Mouse (Mus musculus) intestine, embryonic 16.5 days (tissue): ENCODE results near the gene Ino80b. TPM values are rescaled to one million over a fixed set of nuclear protein-coding genes. Genes with fewer than 3 reads are reported as not detected.

Experiments used
- ATAC-seq: fragments of 200-750 bp; cut with Nextera tagmentation; 2 replicates; pipeline ENCODE4 v1.8.0; 2017; ENCODE audit warnings: moderate TSS enrichment, moderate library complexity
- H3K27ac ChIP-seq: fragments of 300-500 bp; sonication (generic); 2 replicates; pipeline ENCODE4 v1.5.1; 2014; ENCODE audit warnings: mild to moderate bottlenecking, low read length
- H3K27me3 ChIP-seq: fragments of 300-500 bp; sonication (generic); replicated peaks from 2 replicates; pipeline ENCODE4 v1.6.1; 2014; ENCODE audit warnings: low read length, control low read depth, mixed read lengths; ENCODE audit not compliant: control insufficient read depth, insufficient read depth
- H3K36me3 ChIP-seq: fragments of 300-500 bp; sonication (generic); 2 replicates; pipeline ENCODE4 v1.6.1; 2014; ENCODE audit warnings: low read length, control low read depth; ENCODE audit not compliant: control insufficient read depth, insufficient read depth
- H3K4me1 ChIP-seq: fragments of 300-500 bp; sonication (generic); 2 replicates; pipeline ENCODE4 v1.6.1; 2014; ENCODE audit warnings: low read length, control low read depth, mixed read lengths; ENCODE audit not compliant: control insufficient read depth, insufficient read depth
- H3K4me2 ChIP-seq: fragments of 300-500 bp; sonication (generic); 2 replicates; pipeline ENCODE4 v1.6.1; 2014; ENCODE audit warnings: low read depth, low read length, control low read depth
- H3K4me3 ChIP-seq: fragments of 300-500 bp; sonication (generic); 2 replicates; pipeline ENCODE4 v1.5.1; 2014; ENCODE audit warnings: mild to moderate bottlenecking, low read length
- H3K9ac ChIP-seq: fragments of 300-500 bp; sonication (generic); 2 replicates; pipeline ENCODE4 v1.6.1; 2014; ENCODE audit warnings: low read depth, low read length
- H3K9me3 ChIP-seq: fragments of 300-500 bp; sonication (generic); 2 replicates; pipeline ENCODE4 v1.6.1; 2016; ENCODE audit warnings: low read length, control low read depth; ENCODE audit not compliant: control insufficient read depth
- WGBS: fragments of 180-500 bp; shearing (Covaris S2); extraction: QIAGEN DNeasy Blood & Tissue Kit; methylation state at CpG from one replicate; pipeline ENCODE4 v1.1.7; 2014; 5-methylcytosine and 5-hydroxymethylcytosine counted together
- polyA plus RNA-seq: library from polyadenylated mRNA; unstranded; fragments of >200 nt; fragmentation: Nextera tagmentation; extraction: Ambion mirVana; gene quantifications from 2 replicates; pipeline ENCODE4 v1.2.1, GENCODE M21; 2015

Gene Ino80b
- polyA plus RNA-seq, 1 experiment from 2014 or later, result 8.2 TPM

GRCm38 (mm10) chr6:83103130-83103650 is 22.0 kb downstream of the Ino80b start:
- Histone ChIP-seq H3K9ac (peak overlapping the region; percentile 88), H3K4me2 (peak overlapping the region; percentile 97), H3K4me3 (peak overlapping the region; percentile 80; the same call in 1 of the 2 replicates), H3K36me3 (no peaks in the 10 kb centered on the region), H3K27ac (0 out of 2 replicates have a peak overlapping the region, but pooled peaks have one; percentile 28), H3K4me1 (peaks cover 25% of the 10 kb centered on the region), H3K27me3 (no peaks in the 10 kb centered on the region), H3K9me3 (no peaks in the 10 kb centered on the region)
- 53% methylated on average over 11 of the region's 11 CpGs for WGBS
- 0 out of 2 replicates have a peak, but pooled peaks have one; percentile 24 for ATAC-seq

GRCm38 (mm10) chr6:83101688-83102556 is 23.3 kb downstream of the Ino80b start:
- peaks cover 18% of the 10 kb centered on the region for H3K4me1 ChIP-seq
- peak overlapping the region; percentile 97 for H3K4me2 ChIP-seq
- no peaks in the 10 kb centered on the region for H3K27me3 ChIP-seq
- peak overlapping the region; percentile 88 for H3K9ac ChIP-seq
- peak overlapping the region; percentile 90 for H3K27ac ChIP-seq
- ATAC-seq, result peak; percentile 86
- 0% methylated on average over 73 of the region's 74 CpGs for WGBS
- no peaks in the 10 kb centered on the region for H3K9me3 ChIP-seq
- H3K4me3 ChIP-seq, result peak overlapping the region; percentile 80
- H3K36me3 ChIP-seq, result no peaks in the 10 kb centered on the region

- Histone ChIP-seq H3K36me3 (no peaks in the 10 kb centered on the region), H3K4me3 (peak within 1 kb of the TSS; percentile 80), H3K9ac (peak within 1 kb of the TSS; percentile 88), H3K9me3 (no peaks in the 10 kb centered on the region), H3K4me2 (peak within 1 kb of the TSS; percentile 97), H3K4me1 (peaks cover 18% of the 10 kb centered on the region), H3K27me3 (no peaks in the 10 kb centered on the region), H3K27ac (peak within 1 kb of the TSS; percentile 90)
- ATAC-seq, result peak; percentile 89
- under 1% methylated on average over 25 of the region's 25 CpGs for WGBS
Observed at GRCm38 (mm10) chr6:83101316-83101687, 23.9 kb downstream of the Ino80b start, which contains the start of the genes Ccdc142 and Gm42688. Gene Ccdc142 (plus strand): TSS chr6:83101601. Gene Gm42688 (plus strand): TSS chr6:83101617.

- no peaks in the 10 kb centered on the region for H3K9me3 ChIP-seq
- WGBS, result 54% methylated on average over 2 of the region's 2 CpGs
- H3K4me2 ChIP-seq, result no peak overlapping the region
- no peaks in the 10 kb centered on the region for H3K27me3 ChIP-seq
- ATAC-seq, result no peak
- peaks cover 16% of the 10 kb centered on the region for H3K4me1 ChIP-seq
- no peak overlapping the region for H3K4me3 ChIP-seq
- H3K36me3 ChIP-seq, result no peaks in the 10 kb centered on the region
- no peak overlapping the region for H3K9ac ChIP-seq
- H3K27ac ChIP-seq, result no peak overlapping the region
Observed at GRCm38 (mm10) chr6:83098411-83098810, 26.8 kb downstream of the Ino80b start.

- Histone ChIP-seq H3K27me3 (no peaks in the 10 kb centered on the region), H3K36me3 (no peaks in the 10 kb centered on the region), H3K4me1 (0 out of 2 replicates have a peak, but pooled peaks cover 3% of the 10 kb centered on the region), H3K9me3 (no peaks in the 10 kb centered on the region), H3K9ac (no peak overlapping the region), H3K4me3 (no peak overlapping the region), H3K4me2 (no peak overlapping the region), H3K27ac (no peak overlapping the region)
- 51% methylated on average over 6 of the region's 6 CpGs for WGBS
- ATAC-seq, result no peak
Observed at GRCm38 (mm10) chr6:83095968-83096367, 29.3 kb downstream of the Ino80b start.

- Histone ChIP-seq H3K9me3 (no peaks in the 10 kb centered on the region), H3K9ac (no peak overlapping the region), H3K27me3 (peaks cover 21% of the 10 kb centered on the region), H3K4me2 (no peak overlapping the region), H3K4me1 (peaks cover 4% of the 10 kb centered on the region), H3K4me3 (no peak overlapping the region), H3K36me3 (no peaks in the 10 kb centered on the region), H3K27ac (no peak overlapping the region)
- no peak for ATAC-seq
- WGBS, result 33% methylated on average over 6 of the region's 6 CpGs
Observed at GRCm38 (mm10) chr6:83092416-83093127, 32.7 kb downstream of the Ino80b start.

GRCm38 (mm10) chr6:83087926-83088260 is 37.3 kb downstream of the Ino80b start:
- no peak for ATAC-seq
- Histone ChIP-seq H3K4me1 (peaks cover 16% of the 10 kb centered on the region), H3K9me3 (no peaks in the 10 kb centered on the region), H3K27ac (no peak overlapping the region), H3K27me3 (peaks cover 65% of the 10 kb centered on the region), H3K4me2 (peak overlapping the region; percentile 33; the same call in 1 of the 2 replicates), H3K36me3 (no peaks in the 10 kb centered on the region), H3K4me3 (0 out of 2 replicates have a peak overlapping the region, but pooled peaks have one; percentile 32), H3K9ac (no peak overlapping the region)
- 14% methylated on average over 9 of the region's 9 CpGs for WGBS

- peak overlapping the region; percentile 32 for H3K4me3 ChIP-seq
- no peak overlapping the region for H3K9ac ChIP-seq
- 3% methylated on average over 47 of the region's 47 CpGs for WGBS
- peak overlapping the region; percentile 33 for H3K4me2 ChIP-seq
- no peaks in the 10 kb centered on the region for H3K9me3 ChIP-seq
- H3K4me1 ChIP-seq, result peaks cover 16% of the 10 kb centered on the region
- H3K27ac ChIP-seq, result no peak overlapping the region
- no peak for ATAC-seq
- peaks cover 69% of the 10 kb centered on the region for H3K27me3 ChIP-seq
- H3K36me3 ChIP-seq, result no peaks in the 10 kb centered on the region
Observed at GRCm38 (mm10) chr6:83087205-83087925, 37.9 kb downstream of the Ino80b start.
